20 mouse cellular contexts compared by ENCODE assay signal in the genomic region with DNA sequence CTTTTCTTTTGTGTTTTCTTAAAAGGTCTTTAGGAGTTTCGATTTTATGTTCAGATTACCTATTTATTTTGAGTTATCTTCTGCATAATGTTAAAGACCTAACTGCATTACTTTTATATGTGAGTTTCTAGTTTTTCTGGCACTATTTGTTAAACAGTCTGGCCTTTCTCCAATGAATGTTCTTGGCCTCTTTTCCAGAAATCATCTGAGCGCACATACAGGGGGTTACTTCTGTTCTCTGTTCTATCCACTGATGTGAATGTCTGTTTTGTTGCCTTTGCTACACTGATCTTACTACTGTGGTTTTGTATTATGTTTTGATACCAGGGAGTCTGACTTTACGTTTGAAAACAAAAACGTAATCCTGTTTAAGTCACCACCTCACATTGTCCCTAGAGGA. TPM values are rescaled to one million over a fixed set of nuclear protein-coding genes. Genes with fewer than 3 reads are reported as not detected.
A peak's percentile ranks its signal among the peaks of the same experiment; 100 is the strongest.
DNase-seq lines count a peak whose midpoint lies in the region; ATAC-seq and TF ChIP-seq lines count a peak whose summit lies in the region.
"Had no signal": no experiment of that assay in that cellular context is flagged by ENCODE, and none has a peak within 500 bp of the region (broad histone marks: within the 10 kb centered on the region; RNA-seq: fewer than 3 reads in every experiment).

No protein-coding gene starts in this region.

- no peaks in the 10 kb centered on the region for H3K9me3 ChIP-seq in lung, embryonic 14.5 days (ENCODE audit: low read depth, low read length)
- H3K9me3 ChIP-seq: forebrain, embryonic 15.5 days; heart, embryonic 15.5 days had no signal

- H3K27ac ChIP-seq in lung, embryonic 14.5 days (ENCODE audit: low read depth): no peak overlapping the region
- H3K27ac ChIP-seq: forebrain, embryonic 15.5 days; heart, embryonic 15.5 days; hindbrain, embryonic 14.5 days had no signal

- H3K4me1 ChIP-seq in lung, embryonic 14.5 days (ENCODE audit: insufficient read depth): no peaks in the 10 kb centered on the region
- H3K4me1 ChIP-seq: forebrain, embryonic 15.5 days; heart, embryonic 15.5 days had no signal

- no peaks in the 10 kb centered on the region for H3K27me3 ChIP-seq in lung, embryonic 14.5 days (ENCODE audit: insufficient read depth, low read length)
- H3K27me3 ChIP-seq: forebrain, embryonic 15.5 days; heart, embryonic 15.5 days had no signal

- peak; percentile 15 for DNase-seq in layer of hippocampus, adult 11-12 months (ENCODE audit: low spot score)
- no peak for DNase-seq in layer of hippocampus, postnatal 10 days (ENCODE audit: low spot score in 2 of 2)
- DNase-seq in lung, embryonic 14.5 days: peak; percentile 41
- DNase-seq in lung, postnatal 14 days: no peak
- peak; percentile 13 for DNase-seq in Muller cell, postnatal 12 days (ENCODE audit: inconsistent ontology term)
- peak; percentile 57 for DNase-seq in brain, adult 2 months (ENCODE audit: low read depth, low spot score)
- no peak for DNase-seq in frontal cortex, postnatal 25 days (ENCODE audit: low spot score in 2 of 2)
- no peak for DNase-seq in embryo, embryonic 9.5 days (ENCODE audit: extremely low spot score)
- DNase-seq: adrenal gland, adult 8-10 months; adrenal gland, postnatal 36 days; cerebellum, adult 18-20 months; cerebellum, adult 9-11 months; cerebellum, postnatal 36 days; gastrocnemius, postnatal 10 days; heart, adult 18-20 months; heart, postnatal 14 days had no signal

- TF ChIP-seq CTCF in lung, embryonic 14.5 days (IDR thresholded peaks at IDR 0.05; ENCODE audit: low read depth): no peak

- H3K9ac ChIP-seq in lung, embryonic 14.5 days: no peak overlapping the region
- H3K9ac ChIP-seq: forebrain, embryonic 15.5 days; heart, embryonic 15.5 days; hindbrain, embryonic 14.5 days had no signal

- no peaks in the 10 kb centered on the region for H3K36me3 ChIP-seq in lung, embryonic 14.5 days (ENCODE audit: insufficient read depth)
- H3K36me3 ChIP-seq: forebrain, embryonic 15.5 days; heart, embryonic 15.5 days had no signal

- ATAC-seq in lung, embryonic 14.5 days (ENCODE audit: insufficient read depth): no peak
- ATAC-seq: forebrain, embryonic 15.5 days had no signal

- WGBS in lung, embryonic 14.5 days: 80% methylated on average over 4 of the region's 4 CpGs

- H3K4me2 ChIP-seq in lung, embryonic 14.5 days: no peak overlapping the region
- H3K4me2 ChIP-seq: forebrain, embryonic 15.5 days; heart, embryonic 11.5 days; heart, embryonic 15.5 days; hindbrain, embryonic 14.5 days had no signal

- no peak overlapping the region for H3K4me3 ChIP-seq in lung, embryonic 14.5 days (ENCODE audit: low read depth, low read length)
- H3K4me3 ChIP-seq: forebrain, embryonic 15.5 days; heart, embryonic 15.5 days had no signal

RNA-seq across cellular contexts. Expression of a gene that starts 3.8 kb away (rescaled TPM):
- total RNA-seq in layer of hippocampus, postnatal 10 days (2021): 10 to 100 TPM; 26.2 to 28.6 TPM
- 38.9 and 39.1 TPM in 2 replicates for polyA plus RNA-seq in lung, embryonic 14.5 days (2014; fragmentation: Nextera tagmentation; extraction: Ambion mirVana)

RNA-seq across cellular contexts. Expression of a gene that starts 35.1 kb away (rescaled TPM):
- 10 to 100 TPM; 80.9 to 81.9 TPM for total RNA-seq in layer of hippocampus, postnatal 10 days (2021)
- 30.1 and 31.4 TPM in 2 replicates for polyA plus RNA-seq in lung, embryonic 14.5 days (2014; fragmentation: Nextera tagmentation; extraction: Ambion mirVana)

Comparison
In these comparisons a context has a peak if more than half of its experiments do, and no peak if none do; other contexts are left out.
1. DNase-seq: peak in layer of hippocampus, adult 11-12 months (single experiment), lung, embryonic 14.5 days (single experiment), Muller cell, postnatal 12 days (single experiment) and brain, adult 2 months (single experiment); none in layer of hippocampus, postnatal 10 days (0 of 2), lung, postnatal 14 days (single experiment), frontal cortex, postnatal 25 days (0 of 2) and embryo, embryonic 9.5 days (single experiment).